Mouse (Mus musculus) embryonic fibroblast, embryonic 13.5 days (primary cell): Measurements from ENCODE around the gene Zzef1.

Experiments
- CTCF ChIP-seq: IDR thresholded peaks from 2 replicates; pipeline ENCODE4 v1.5.1; 2011; ENCODE audit warnings: mild to moderate bottlenecking, control low read depth, low read length, moderate library complexity, borderline replicate concordance; ENCODE audit not compliant: insufficient read depth
- POLR2A ChIP-seq: IDR thresholded peaks from 2 replicates; pipeline ENCODE4 v1.6.1; 2011; ENCODE audit warnings: low read depth, mild to moderate bottlenecking, control low read depth, low read length, moderate library complexity

- TF ChIP-seq POLR2A (no peak), CTCF (no peak)
Measured at GRCm38 (mm10) chr11:72861236-72861635, 65.2 kb downstream of the Zzef1 start.
